Mouse (Mus musculus) kidney, postnatal 36 days (tissue): ENCODE results near the gene Slc1a1.

Source experiments
- DNase-seq, 2 experiments: peaks; one replicate each; pipeline ENCODE4 v3.0.0; 2021 to 2022; ENCODE audit warnings: mixed read lengths in 2 of 2

Slc1a1 gene

GRCm38 (mm10) chr19:28926366-28926765 lies 91.5 kb downstream of the Slc1a1 start:
- DNase-seq = no peak

- DNase-seq = no peak
Measured at GRCm38 (mm10) chr19:28927396-28927795, 92.5 kb downstream of the Slc1a1 start.

DNA sequence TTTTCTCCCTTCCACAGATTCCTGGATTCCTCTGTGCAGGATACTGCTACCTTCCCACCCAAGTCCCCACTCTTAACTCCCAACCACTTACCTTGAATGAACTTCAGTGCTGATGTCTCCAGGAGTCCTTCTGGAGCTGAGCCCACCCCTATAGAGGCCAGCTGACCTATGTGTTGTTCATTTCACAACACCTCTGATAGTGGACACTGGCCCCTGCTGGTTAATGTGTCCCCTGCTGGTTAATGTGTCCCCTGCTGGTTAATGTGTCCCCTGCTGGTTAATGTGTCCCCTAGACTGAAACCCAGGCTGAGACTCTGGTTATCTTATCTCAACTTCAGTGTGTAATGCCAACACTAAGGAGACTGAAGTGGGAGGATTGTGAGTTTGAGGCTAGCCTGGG lies 94.2 kb downstream of the Slc1a1 start:
- DNase-seq = peak; percentile 80 to 90

- no peak for DNase-seq
Measured at GRCm38 (mm10) chr19:28934897-28935296, 100.0 kb downstream of the Slc1a1 start.

DNA sequence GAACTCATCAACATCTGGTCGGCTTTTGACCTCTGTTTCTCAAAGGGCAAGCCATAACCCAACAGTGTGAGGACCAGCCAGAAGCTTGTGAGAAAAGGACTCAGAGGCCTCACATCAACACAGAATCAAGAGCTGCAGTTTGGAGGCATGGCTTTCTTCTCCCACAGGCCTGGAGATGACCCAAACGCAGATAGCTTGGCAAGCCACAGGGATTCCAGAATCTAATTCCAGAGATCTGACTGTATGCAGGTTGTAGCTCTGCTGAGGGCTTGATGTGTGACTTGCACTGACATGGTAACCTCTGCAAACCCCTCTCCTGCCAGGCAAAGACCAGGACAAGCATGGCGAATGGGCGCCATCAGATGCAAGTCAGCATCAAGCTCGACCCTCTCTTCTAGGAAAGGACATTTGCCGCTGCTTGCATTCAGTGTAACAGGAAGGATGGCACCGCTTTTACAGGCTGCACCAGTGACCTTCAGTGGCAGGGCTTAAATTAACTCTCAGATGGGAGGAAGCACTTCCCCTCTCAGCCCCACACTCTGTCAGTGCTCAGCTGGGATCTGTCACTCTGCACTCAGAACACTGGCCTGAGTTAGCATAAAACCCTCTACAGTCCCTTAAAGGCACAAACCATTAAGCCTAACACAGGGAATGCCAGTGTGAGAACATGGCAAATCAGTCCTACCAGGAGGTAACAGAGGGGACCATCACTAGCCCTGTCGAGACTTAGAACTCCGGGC lies 105.5 kb downstream of the Slc1a1 start:
- no peak for DNase-seq

DNA sequence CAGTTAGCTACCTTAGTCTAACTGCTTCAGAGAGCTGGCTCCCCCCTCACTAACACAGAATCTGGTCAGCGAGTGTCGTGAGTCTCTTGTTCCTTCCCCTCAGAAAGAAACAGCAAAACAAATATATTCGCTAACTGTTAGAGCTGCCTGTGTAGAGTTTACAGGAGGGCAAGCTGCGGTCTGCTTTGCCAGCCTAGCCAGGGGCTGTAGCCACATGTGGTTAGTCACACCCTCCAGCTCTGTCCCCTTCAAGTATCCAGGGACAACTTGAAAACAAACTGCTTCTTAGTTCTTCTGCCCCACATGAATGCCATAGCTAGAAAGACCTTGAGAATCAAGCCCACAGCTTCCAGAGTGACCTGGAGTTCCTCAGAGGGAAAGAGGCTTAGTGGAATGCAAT lies 106.4 kb downstream of the Slc1a1 start:
- DNase-seq = no peak

DNA sequence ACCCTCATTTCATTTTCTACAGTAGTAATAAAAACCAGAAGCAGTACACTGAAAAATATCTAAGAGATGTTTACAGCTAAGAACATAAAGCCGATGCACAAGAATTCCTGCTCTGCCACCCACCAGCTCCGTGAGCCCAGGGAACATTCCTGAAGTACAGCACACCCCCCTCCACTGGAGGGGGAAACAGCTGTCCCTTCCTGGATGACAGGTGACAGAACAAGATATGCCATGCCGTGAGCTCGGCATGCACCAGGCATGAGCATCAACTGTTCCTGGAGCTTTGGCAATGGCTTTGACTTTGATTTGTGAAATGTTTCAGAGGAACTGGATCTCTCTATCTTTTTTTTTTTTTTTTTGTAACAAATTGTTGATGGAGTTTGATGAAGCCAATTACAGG lies 111.9 kb downstream of the Slc1a1 start:
- DNase-seq = no peak

DNA sequence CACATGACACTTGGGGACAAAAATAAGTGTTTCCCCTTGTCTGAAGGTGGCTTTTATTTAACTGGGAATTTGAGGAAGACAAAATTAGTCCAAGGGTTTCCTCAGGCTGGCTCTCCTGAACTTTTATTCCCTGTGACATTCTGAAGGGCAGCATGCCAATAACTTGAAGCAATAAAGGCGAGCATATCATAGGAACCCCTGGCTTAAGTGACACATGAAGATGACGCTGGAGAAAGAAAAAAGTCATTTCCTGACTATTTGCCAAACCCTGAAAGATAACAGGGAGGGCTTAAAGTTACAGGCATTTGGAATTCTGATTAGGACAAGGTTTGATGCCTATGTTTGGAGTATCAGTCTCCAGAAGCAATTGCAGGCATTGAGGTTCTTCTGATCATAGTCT lies 112.5 kb downstream of the Slc1a1 start:
- no peak for DNase-seq

GRCm38 (mm10) chr19:28951251-28951650 lies 116.4 kb downstream of the Slc1a1 start:
- DNase-seq = no peak

DNA sequence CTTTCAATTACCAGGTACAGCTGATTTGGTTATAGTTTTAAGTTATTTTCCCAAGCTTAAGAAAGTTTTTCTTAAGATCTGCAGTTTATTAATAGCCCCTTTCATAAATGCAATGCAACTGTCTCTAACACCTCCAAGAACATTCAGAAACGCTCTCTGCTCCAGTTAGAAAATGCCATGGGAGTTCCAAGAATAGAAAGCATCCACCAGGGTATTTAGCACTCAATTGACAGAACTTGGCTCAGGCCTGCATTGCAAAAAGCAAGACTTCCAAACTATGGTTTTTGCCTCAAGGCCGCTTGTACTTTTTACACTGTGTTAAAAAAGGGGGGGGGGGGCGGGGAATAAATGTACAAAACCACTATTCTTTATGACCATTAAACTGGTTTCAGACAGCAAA lies 128.3 kb downstream of the Slc1a1 start:
- DNase-seq = no peak

DNA sequence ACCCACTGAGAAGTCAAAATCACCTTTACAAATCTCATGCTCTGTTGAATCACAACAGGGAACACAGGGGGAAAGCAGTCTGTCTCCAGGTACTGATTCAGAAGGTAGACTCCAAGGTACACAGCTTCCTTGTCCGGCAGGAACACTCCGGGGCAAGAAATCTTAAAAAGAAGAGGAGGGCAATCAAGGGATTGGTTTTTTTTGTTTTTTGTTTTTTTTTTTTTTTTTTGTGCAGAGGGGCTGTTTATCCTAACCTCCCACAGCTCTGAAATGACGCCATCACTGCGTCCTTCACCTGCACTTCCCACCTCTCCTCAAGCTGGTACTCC lies 128.6 kb downstream of the Slc1a1 start:
- no peak for DNase-seq
